Mouse (Mus musculus): ENCODE data around the gene Kctd13.

DNA sequence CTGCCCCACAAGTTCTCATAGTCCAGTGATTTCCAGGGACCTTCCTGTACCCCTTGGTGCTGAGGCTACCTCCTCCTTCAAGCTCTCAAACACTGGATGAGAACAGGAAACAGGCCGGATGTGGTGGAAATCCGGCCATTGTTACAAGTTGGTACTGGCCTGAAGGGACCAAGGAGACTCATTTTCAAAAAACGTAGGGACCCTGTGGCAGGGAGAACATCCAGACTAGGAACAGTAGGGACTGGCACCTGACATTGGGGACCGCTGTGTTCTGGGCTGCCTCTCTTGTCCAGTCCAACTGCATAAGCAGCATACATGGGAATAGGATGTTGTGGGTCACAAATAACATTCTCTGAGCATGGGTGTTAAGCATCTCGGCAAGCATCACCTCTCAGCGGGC, 47.6 kb upstream of the Kctd13 start:
- no peak for TF ChIP-seq CTCF (IDR thresholded peaks at IDR 0.05; ENCODE audit: insufficient read depth, low read length)
- TF ChIP-seq POLR2A (IDR thresholded peaks at IDR 0.05; ENCODE audit: borderline replicate concordance, extremely low read depth, low read depth, low read length) = peak; percentile 62; the same call in 1 of the 2 replicates

All from lung, adult 2 months (tissue).